Mouse (Mus musculus) neural tube, embryonic 11.5 days (tissue): ENCODE measurements around the gene Aen. TPM values are rescaled to one million over a fixed set of nuclear protein-coding genes. Genes with fewer than 3 reads are reported as not detected.
A peak's percentile ranks its signal among the peaks of the same experiment; 100 is the strongest.

ENCODE experiments used
- ATAC-seq: fragments of 200-750 bp; cut with Nextera tagmentation; 2 replicates; pipeline ENCODE4 v1.8.0; 2017; ENCODE audit warnings: moderate number of reproducible peaks, mild to moderate bottlenecking, moderate TSS enrichment, moderate library complexity; ENCODE audit not compliant: insufficient read depth, low FRiP score, low TSS enrichment
- DNase-seq: peaks from one replicate; pipeline ENCODE4 v3.0.0-alpha.2; 2015; ENCODE audit warnings: low spot score
- H3K27ac ChIP-seq: fragments of 300-500 bp; sonication (generic); 2 replicates; pipeline ENCODE4 v1.5.1; 2014; ENCODE audit warnings: low read depth, mild to moderate bottlenecking, low read length
- H3K27me3 ChIP-seq: fragments of 300-500 bp; sonication (generic); 2 replicates; pipeline ENCODE4 v1.6.1; 2014; ENCODE audit warnings: mild to moderate bottlenecking, low read length, mixed read lengths; ENCODE audit not compliant: control insufficient read depth, insufficient read depth
- H3K36me3 ChIP-seq: fragments of 300-500 bp; sonication (generic); 2 replicates; pipeline ENCODE4 v1.6.1; 2014; ENCODE audit warnings: mild to moderate bottlenecking, low read length, moderate library complexity, mixed read lengths; ENCODE audit not compliant: control insufficient read depth, insufficient read depth
- H3K4me1 ChIP-seq: fragments of 300-500 bp; sonication (generic); 2 replicates; pipeline ENCODE4 v1.6.1; 2014; ENCODE audit warnings: low read length, mixed read lengths; ENCODE audit not compliant: control insufficient read depth, insufficient read depth
- H3K4me2 ChIP-seq: fragments of 300-500 bp; sonication (generic); 2 replicates; pipeline ENCODE4 v1.6.1; 2014; ENCODE audit warnings: low read depth, mild to moderate bottlenecking, moderate library complexity
- H3K4me3 ChIP-seq: fragments of 300-500 bp; sonication (generic); 2 replicates; pipeline ENCODE4 v1.5.1; 2014; ENCODE audit warnings: low read depth, low read length
- H3K9ac ChIP-seq: fragments of 300-500 bp; sonication (generic); 2 replicates; pipeline ENCODE4 v1.6.1; 2014; ENCODE audit warnings: mild to moderate bottlenecking, low read length
- H3K9me3 ChIP-seq: fragments of 300-500 bp; sonication (generic); 2 replicates; pipeline ENCODE4 v1.6.1; 2016; ENCODE audit warnings: low read length; ENCODE audit not compliant: control insufficient read depth
- WGBS: fragments of 180-500 bp; shearing (Covaris S2); extraction: QIAGEN DNeasy Blood & Tissue Kit; methylation state at CpG from one replicate; pipeline ENCODE4 v1.1.7; 2014; 5-methylcytosine and 5-hydroxymethylcytosine counted together
- polyA plus RNA-seq: library from polyadenylated mRNA; unstranded; fragments of >200 nt; fragmentation: Nextera tagmentation; extraction: Ambion mirVana; gene quantifications from 2 replicates; pipeline ENCODE4 v1.2.1, GENCODE M21; 2014

The Aen gene
- polyA plus RNA-seq, 1 experiment from 2014 or later, result 52.5 TPM

DNA sequence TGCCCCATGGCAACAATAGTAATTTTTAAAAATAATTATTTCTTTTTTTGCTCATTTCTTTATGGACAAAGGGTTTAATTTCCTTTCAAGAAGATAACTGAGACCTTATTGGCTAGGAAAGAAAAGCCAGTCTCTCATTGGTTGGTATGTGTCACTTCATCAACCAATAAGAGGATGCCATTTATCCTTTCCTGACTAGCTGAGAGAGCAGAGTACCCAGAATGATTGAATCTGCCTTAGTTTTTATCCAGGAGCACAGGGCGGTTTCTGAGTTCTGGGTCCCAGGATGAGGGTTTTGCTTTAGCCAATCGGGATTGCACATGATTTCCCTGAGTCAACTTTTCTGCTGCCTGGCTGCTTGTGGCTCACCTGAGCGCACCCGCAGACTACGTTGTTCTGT lies 10.2 kb upstream of the Aen start:
- WGBS, result 63% methylated on average over 5 of the region's 5 CpGs
- Histone ChIP-seq H3K36me3 (no peaks in the 10 kb centered on the region), H3K9me3 (no peaks in the 10 kb centered on the region), H3K4me1 (peaks cover 32% of the 10 kb centered on the region), H3K27me3 (0 out of 2 replicates have a peak, but pooled peaks cover 6% of the 10 kb centered on the region), H3K9ac (no peak overlapping the region), H3K4me3 (no peak overlapping the region), H3K27ac (no peak overlapping the region), H3K4me2 (no peak overlapping the region)
- DNase-seq (no peak), ATAC-seq (no peak)

DNA sequence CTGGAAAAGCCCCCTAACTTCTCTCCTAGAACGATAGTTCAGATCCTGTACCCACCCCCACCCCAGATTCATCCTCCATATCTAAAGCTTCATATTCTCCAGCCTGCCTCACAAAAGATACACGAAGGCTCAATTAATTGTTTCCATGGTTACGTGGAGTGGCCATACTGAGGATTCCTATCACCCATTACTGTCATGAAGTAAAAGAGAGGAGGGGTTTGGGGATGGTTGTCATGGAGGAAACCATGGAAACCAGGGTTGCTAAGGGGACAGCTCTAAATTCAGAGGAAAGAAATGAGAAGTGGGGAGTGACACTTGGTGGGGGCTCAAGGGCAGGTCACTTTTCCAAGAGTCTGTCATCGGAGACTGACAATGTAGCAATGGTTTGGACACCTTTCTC lies 9.2 kb upstream of the Aen start:
- Histone ChIP-seq H3K4me3 (no peak overlapping the region), H3K4me1 (peaks cover 28% of the 10 kb centered on the region)

DNA sequence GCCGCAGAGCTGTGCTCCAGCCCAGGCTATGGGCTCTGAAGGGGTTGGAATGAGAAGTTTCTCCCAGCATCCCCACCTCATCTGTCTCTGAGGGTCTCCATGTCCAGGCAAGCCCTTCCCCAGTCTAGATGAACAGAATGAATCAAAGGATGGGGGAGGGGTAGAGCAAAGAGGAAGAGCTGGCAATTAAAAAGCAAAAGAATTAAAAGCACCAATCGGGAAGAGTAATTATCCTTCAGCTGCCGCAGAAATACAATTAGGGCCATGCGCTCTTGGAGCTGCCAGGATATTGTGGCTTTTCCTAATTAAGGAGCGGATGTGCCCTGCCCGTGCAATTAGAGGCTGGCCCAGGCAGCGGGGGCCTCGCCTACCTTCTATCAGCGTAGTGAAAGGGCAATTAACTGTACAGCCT lies 8.2 kb upstream of the Aen start:
- Histone ChIP-seq H3K4me1 (peaks cover 26% of the 10 kb centered on the region), H3K4me2 (peak overlapping the region; percentile 13; the same call in 1 of the 2 replicates), H3K27ac (peak overlapping the region; percentile 60; the same call in 1 of the 2 replicates), H3K9ac (no peak overlapping the region), H3K9me3 (no peaks in the 10 kb centered on the region), H3K27me3 (0 out of 2 replicates have a peak, but pooled peaks cover 4% of the 10 kb centered on the region), H3K4me3 (no peak overlapping the region), H3K36me3 (no peaks in the 10 kb centered on the region)
- WGBS, result 21% methylated on average over 9 of the region's 9 CpGs
- 0 out of 2 replicates have a peak, but pooled peaks have one; percentile 3 for ATAC-seq
- DNase-seq, result no peak

More for the DNA sequence above, 9.2 kb upstream of the Aen start:
- H3K9ac ChIP-seq, result no peak overlapping the region
- WGBS, result 47% methylated on average over 4 of the region's 4 CpGs
- 0 out of 2 replicates have a peak overlapping the region, but pooled peaks have one; percentile 60 for H3K27ac ChIP-seq
- H3K27me3 ChIP-seq, result 0 out of 2 replicates have a peak, but pooled peaks cover 6% of the 10 kb centered on the region
- no peaks in the 10 kb centered on the region for H3K9me3 ChIP-seq
- peak overlapping the region; percentile 31 for H3K4me2 ChIP-seq
- DNase-seq (peak; percentile 32), ATAC-seq (peak; percentile 28)
- no peaks in the 10 kb centered on the region for H3K36me3 ChIP-seq

DNA sequence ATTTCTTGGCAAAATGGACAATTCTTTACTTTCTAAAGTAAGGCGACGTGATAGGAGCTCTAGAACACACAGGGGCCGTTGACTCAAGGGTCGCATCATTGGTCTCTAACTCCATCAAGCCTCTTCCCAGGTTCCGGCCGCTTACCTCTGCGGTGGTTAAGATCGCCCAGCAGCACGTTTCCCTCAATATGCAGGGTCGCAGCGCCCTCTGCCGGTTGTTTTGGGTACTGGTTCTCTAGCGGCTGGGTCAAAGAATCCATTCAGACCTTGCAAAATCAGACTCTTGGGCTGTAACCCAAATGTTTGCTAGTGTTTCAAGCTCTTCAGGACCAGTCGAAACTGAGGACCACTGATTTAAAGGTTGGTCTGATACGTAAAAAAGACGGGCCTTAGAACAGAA lies 5.0 kb upstream of the Aen start:
- H3K36me3 ChIP-seq, result no peaks in the 10 kb centered on the region
- no peaks in the 10 kb centered on the region for H3K27me3 ChIP-seq
- 3% methylated on average over 16 of the region's 16 CpGs for WGBS
- no peak overlapping the region for H3K27ac ChIP-seq
- H3K4me2 ChIP-seq, result no peak overlapping the region
- DNase-seq, result peak; percentile 90
- no peaks in the 10 kb centered on the region for H3K9me3 ChIP-seq
- H3K4me3 ChIP-seq, result no peak overlapping the region
- peaks cover 15% of the 10 kb centered on the region for H3K4me1 ChIP-seq
- no peak for ATAC-seq
- H3K9ac ChIP-seq, result no peak overlapping the region

DNA sequence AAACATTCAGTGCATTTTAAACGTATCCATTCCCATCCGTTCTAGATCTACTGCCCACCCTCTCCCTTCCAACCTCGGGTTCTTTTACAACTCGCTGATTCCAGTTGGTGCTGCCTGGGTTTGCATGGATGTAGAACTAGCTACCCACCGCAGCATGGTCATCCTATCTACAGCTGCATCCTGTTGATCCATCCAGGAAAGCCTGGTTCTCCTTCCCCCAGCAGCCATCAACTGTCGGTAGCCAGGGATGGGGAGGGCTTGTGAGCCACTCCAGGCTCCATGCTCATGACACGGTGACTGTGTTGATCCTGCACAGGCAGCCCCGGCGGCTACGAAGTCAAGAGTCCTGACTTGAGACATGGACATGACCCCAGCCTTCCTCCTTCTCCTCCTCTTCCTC lies 1.7 kb upstream of the Aen start:
- H3K27ac ChIP-seq, result no peak overlapping the region
- peaks cover 5% of the 10 kb centered on the region for H3K4me1 ChIP-seq
- ATAC-seq (no peak), DNase-seq (no peak)
- no peaks in the 10 kb centered on the region for H3K27me3 ChIP-seq
- H3K9me3 ChIP-seq, result no peaks in the 10 kb centered on the region
- 89% methylated on average over 10 of the region's 10 CpGs for WGBS
- peaks cover 2% of the 10 kb centered on the region; the same call in 1 of the 2 replicates for H3K36me3 ChIP-seq
- no peak overlapping the region for H3K4me3 ChIP-seq
- no peak overlapping the region for H3K9ac ChIP-seq
- H3K4me2 ChIP-seq, result no peak overlapping the region

DNA sequence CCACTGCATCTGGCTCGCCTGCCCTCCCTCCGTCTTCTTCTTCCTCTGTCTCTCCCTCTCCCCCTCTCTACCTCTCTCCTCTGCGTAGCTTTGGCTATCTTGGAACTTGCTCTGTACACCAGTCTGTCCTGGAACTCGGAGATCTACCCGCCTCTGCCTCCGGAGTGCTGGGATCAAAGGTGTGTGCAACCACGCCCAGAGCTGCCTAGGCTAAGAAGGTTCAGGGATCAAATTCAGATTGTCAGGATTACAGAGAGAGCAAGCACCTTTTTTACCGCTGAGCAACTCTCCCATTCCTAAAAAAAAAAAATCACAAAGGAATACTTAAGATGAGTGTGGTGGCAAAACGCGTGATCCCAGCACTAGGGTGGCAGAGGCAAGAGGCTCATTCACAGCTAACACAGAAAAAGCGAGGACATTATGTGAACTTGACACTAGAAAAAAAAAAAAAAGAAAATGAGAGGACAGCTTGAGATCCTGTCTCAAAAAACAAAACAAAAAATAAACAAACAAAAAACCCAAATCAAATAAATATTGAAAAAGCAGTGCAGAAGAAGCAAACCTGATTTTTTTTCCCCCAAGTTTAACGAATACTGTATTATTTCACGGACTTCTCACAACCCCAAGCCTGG lies 517 bp upstream of the Aen start:
- Histone ChIP-seq H3K27ac (no peak overlapping the region), H3K27me3 (no peaks in the 10 kb centered on the region), H3K9me3 (no peaks in the 10 kb centered on the region), H3K4me1 (peaks cover 5% of the 10 kb centered on the region), H3K4me2 (peak overlapping the region; percentile 71), H3K9ac (peak overlapping the region; percentile 42; the same call in 1 of the 2 replicates), H3K4me3 (peak overlapping the region; percentile 88), H3K36me3 (peaks cover 2% of the 10 kb centered on the region; the same call in 1 of the 2 replicates)
- no peak for DNase-seq
- ATAC-seq, result no peak
- WGBS, result 56% methylated on average over 13 of the region's 13 CpGs

DNA sequence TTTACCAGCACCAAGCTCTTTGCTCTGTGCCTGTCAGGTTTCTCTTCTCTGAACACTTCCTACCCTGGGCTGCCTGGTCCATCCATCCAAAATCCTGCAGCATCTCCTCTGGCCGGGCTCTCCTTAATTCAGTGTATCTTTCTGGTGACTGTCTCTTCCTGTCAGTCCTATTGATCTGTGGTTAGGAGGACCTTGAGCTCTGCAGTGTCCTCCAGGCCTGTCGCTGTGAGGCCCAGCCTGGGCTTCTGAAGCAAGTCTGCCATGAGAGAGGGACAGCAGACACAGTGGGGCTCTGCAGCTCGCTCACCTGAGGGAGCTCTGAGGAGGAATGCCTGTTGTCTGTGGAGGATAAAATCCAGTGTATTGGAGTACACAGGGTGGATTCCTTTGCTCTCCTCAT lies 1.9 kb downstream of the Aen start:
- DNase-seq (no peak), ATAC-seq (no peak)
- Histone ChIP-seq H3K27ac (no peak overlapping the region), H3K9me3 (no peaks in the 10 kb centered on the region), H3K27me3 (no peaks in the 10 kb centered on the region), H3K4me1 (peaks cover 5% of the 10 kb centered on the region), H3K36me3 (peaks cover 2% of the 10 kb centered on the region; the same call in 1 of the 2 replicates), H3K4me2 (no peak overlapping the region), H3K4me3 (no peak overlapping the region), H3K9ac (no peak overlapping the region)
- 87% methylated on average over 3 of the region's 3 CpGs for WGBS

DNA sequence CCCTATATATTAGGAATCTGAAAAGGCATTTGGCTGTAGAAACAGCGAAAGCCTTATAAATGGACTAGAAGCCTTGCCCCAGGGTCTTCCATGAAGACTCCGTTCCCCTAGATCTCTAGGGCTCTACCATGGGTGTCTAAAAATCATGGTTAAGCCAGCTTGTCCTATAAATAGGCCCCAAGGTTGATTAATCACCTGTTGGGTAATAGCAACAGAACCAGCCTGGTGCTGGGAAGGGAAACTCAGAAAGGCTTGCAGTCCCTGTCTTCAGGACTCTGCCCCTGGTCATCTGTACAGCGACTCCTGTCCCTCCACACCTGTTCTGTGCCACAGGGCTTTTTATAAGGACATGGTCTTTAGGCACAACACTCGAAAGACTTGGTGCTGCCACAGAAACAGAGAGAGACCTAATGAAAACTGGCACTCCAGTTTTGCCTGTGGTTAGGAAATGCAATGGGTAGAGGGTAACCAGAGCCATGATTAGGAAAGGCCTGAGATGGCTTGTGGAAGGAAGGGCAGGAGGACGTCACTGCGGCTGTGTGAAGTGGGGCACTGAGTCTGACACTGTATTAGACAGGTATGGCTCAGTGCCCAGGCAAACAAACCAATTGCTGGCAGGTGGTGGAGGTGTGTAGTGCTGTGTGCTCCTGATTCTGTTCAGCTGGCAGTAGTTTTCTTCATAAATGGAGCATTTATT lies 7.7 kb downstream of the Aen start:
- Histone ChIP-seq H3K27ac (no peak overlapping the region), H3K4me3 (no peak overlapping the region), H3K4me1 (no peaks in the 10 kb centered on the region), H3K9me3 (no peaks in the 10 kb centered on the region), H3K36me3 (peaks cover 6% of the 10 kb centered on the region), H3K27me3 (no peaks in the 10 kb centered on the region), H3K9ac (no peak overlapping the region), H3K4me2 (no peak overlapping the region)
- 93% methylated on average over 6 of the region's 6 CpGs for WGBS
- ATAC-seq, result no peak
- DNase-seq, result no peak

DNA sequence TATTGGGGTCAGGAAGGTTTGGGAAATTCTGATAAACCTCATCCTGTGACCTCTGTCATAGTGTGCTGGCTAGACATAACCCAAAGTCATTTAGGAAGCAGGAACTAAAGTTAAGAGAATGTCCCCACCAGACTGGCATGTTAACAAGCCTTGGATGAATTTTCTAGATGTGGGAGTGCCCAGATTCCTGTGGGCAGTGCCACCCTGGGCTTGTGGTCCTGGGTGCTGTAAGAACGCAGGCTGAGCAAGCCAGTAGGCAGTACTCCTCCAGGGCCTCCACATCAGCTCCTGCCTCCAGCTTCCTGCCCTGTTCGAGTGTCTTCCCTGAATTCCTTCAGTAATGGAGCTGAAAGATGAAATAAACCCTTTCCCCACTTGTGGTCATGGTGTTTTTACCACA lies 8.5 kb downstream of the Aen start:
- 100% methylated on average over 2 of the region's 2 CpGs for WGBS
- Histone ChIP-seq H3K27ac (no peak overlapping the region), H3K4me3 (no peak overlapping the region), H3K9ac (no peak overlapping the region), H3K36me3 (peaks cover 4% of the 10 kb centered on the region), H3K4me2 (no peak overlapping the region), H3K27me3 (no peaks in the 10 kb centered on the region), H3K9me3 (no peaks in the 10 kb centered on the region), H3K4me1 (no peaks in the 10 kb centered on the region)
- ATAC-seq (no peak), DNase-seq (no peak)
